Mouse (Mus musculus): ENCODE results near the gene Morn1. TPM values are rescaled to one million over a fixed set of nuclear protein-coding genes. Genes with fewer than 3 reads are reported as not detected.
A peak's percentile ranks its signal among the peaks of the same experiment; 100 is the strongest.

The Morn1 gene
- polyA plus RNA-seq, 1 experiment from 2014 or later, result 6.9 TPM

DNA sequence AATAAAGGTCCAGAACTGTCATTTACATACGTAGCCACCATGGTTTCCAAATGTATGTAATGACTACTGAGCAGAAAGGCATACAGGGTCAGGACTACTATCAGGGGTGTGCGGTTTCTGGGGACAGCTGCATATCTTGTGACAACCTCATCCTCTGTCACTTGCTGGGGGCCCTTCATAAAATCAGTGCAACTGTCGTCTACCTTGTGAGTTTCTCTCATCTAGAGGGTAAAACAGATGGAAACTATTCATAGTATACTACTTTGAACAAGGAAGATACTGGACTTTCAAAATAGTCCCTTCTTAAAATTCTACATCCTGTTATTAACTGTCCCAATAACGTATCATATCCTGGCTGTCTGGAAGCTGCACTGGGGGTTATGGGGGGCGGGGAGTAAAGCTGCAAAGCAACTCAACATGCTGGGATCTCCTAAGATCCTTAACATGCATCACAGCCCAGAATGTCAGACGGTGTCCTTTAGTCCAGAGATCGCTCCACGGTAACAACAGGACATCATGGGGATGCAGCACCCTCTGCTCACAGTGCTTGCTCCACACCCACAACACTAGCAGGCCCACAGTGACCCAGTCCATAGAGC is 84.3 kb downstream of the Morn1 start:
- H3K9ac ChIP-seq (ENCODE audit: low read length), result 0 out of 2 replicates have a peak overlapping the region, but pooled peaks have one; percentile 16
- no peak for ATAC-seq (ENCODE audit: low read depth)
- no peaks in the 10 kb centered on the region for H3K36me3 ChIP-seq (ENCODE audit: control insufficient read depth, insufficient read depth, low read length)
- H3K4me2 ChIP-seq (ENCODE audit: low read depth, low read length), result no peak overlapping the region
- H3K27ac ChIP-seq (ENCODE audit: low read length), result peak overlapping the region; percentile 23; the same call in 1 of the 2 replicates
- no peaks in the 10 kb centered on the region for H3K27me3 ChIP-seq (ENCODE audit: control insufficient read depth, insufficient read depth, low read depth, low read length)
- H3K4me3 ChIP-seq (ENCODE audit: low read length), result no peak overlapping the region
- WGBS, result 55% methylated on average over 8 of the region's 8 CpGs
- H3K9me3 ChIP-seq (ENCODE audit: control insufficient read depth, low read length), result no peaks in the 10 kb centered on the region
- peaks cover 65% of the 10 kb centered on the region for H3K4me1 ChIP-seq (replicated peaks; ENCODE audit: control insufficient read depth, insufficient read depth, low read length)

DNA sequence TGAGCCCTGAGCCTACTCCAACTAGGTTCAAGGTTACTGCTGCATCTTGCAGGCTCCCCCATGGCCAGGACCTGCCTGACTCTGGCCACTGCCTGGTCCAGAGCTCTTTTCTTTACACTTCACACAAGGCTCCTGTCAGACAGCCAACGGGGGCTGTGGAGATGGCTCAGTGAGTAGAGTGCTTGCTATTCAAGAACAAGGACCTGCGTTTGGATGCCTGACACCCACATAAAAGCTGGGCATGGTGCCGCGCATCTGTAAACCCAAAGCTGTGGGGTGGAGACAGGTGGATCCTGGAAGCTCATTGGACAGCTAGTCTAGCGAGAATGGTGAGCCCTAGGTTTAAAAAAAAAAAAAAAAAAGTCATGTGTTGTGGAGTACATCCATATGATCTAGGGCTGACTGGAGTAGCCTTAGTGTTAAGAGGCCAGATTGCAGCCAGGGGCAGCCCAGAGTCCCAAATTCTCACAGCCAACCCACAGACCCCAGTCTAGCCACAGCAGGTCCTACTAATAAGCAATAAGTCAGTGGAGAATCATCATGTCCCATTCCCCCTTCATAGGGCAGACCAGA is 85.7 kb downstream of the Morn1 start:
- no peak for ATAC-seq (ENCODE audit: low read depth)
- Histone ChIP-seq H3K4me3 (ENCODE audit: low read length) (no peak overlapping the region), H3K4me1 (replicated peaks; ENCODE audit: control insufficient read depth, insufficient read depth, low read length) (peaks cover 73% of the 10 kb centered on the region), H3K4me2 (ENCODE audit: low read depth, low read length) (no peak overlapping the region), H3K27me3 (ENCODE audit: control insufficient read depth, insufficient read depth, low read depth, low read length) (no peaks in the 10 kb centered on the region), H3K36me3 (ENCODE audit: control insufficient read depth, insufficient read depth, low read length) (no peaks in the 10 kb centered on the region; the same call in 1 of the 2 replicates), H3K9me3 (ENCODE audit: control insufficient read depth, low read length) (no peaks in the 10 kb centered on the region), H3K9ac (ENCODE audit: low read length) (no peak overlapping the region), H3K27ac (ENCODE audit: low read length) (no peak overlapping the region; the same call in 1 of the 2 replicates)
- 72% methylated on average over 5 of the region's 5 CpGs for WGBS

DNA sequence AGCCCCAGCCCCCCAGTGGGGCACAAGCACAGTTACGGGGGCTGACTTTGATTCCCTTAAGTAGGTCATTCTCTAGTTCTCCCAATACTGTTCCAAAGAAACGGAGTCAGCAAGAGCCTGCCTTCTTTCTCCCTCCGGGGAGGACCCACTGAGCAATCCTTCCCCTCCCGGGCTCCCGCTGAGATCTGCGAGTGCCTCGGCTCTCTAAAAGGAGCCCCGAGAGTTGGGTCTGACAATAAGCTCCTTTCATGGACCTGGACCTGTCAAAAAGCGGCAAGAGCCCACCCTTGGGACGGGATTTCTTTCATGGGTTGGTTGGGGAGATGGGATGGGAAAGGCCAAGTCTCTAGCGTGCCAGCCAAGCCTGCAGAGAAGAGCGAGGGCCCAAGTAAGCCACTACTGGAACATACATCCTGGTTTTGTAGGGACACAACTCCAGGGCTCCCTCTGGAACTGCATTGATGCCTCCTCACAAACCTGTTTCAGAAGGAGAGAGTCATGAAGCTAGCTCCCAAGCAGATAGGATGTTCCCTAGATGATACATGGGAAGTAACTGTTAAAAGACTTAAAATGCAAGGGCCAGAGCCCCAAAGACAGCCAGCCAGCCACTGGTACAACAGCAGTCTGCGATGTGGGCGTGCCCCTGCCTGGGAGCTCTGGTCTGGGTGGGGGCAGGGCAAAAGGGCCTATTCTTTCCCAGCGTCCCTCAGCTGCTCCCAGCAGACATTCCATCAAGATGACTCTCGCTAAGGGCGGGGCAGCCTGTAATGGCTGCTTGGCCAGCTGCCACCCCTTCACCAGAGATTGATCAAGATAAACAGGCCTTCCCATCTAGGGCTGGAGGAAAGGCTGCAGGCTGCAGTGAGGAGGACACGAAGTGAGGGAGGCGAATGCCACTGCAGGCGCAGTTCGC is 86.8 kb downstream of the Morn1 start:
- WGBS, result 13% methylated on average over 21 of the region's 21 CpGs

DNA sequence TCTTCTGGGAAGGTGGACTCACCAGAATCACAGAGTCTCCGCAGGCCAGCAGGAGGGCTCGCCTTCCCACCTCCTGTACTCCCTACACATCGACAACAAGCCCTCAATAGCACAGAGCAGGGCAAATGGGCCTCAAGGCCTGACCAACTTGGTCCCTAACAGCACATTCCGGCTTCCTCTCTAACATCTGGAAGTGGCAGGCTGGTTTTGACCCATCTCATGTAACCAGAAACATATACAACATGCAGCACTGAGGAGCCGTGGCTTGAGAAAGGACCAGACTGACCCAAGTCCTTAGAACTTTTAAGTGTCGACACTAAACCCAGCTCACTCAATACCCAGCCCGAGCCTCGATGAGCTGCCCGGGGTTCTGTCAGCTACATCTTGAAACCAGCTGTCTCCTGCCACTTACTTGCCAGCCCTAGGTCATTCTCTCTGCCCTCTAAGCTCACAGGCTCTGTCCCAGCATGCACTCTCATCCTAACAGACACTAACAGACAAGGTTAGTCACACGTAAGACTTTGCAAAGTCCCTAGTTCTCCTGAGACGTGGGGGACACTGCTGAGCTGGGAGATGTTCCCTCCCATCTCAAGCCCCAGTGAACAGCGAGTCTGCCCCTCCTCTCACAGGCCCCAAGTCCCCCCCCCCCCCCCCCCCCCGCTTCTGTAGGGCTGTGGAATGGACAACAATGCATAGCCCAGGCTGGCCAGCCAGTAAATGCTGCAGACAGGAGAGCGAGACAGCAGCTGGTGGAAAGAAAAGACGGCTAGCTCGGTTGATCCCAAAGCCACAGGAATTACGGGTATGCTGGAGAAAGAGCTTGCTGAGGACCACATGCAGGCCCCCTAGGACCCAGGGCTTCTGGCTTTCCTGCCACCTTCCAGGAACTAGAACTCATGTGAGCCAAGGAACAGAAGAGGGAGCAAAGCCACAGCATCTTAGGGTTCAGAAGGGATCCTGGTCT is 87.7 kb downstream of the Morn1 start:
- H3K27me3 ChIP-seq (ENCODE audit: control insufficient read depth, insufficient read depth, low read depth, low read length), result no peaks in the 10 kb centered on the region
- H3K9ac ChIP-seq (ENCODE audit: low read length), result peak overlapping the region; percentile 48
- H3K4me2 ChIP-seq (ENCODE audit: low read depth, low read length), result peak overlapping the region; percentile 44
- 0 out of 2 replicates have a peak overlapping the region, but pooled peaks have one; percentile 10 for H3K4me3 ChIP-seq (ENCODE audit: low read length)
- no peak for ATAC-seq (ENCODE audit: low read depth)
- peaks cover 91% of the 10 kb centered on the region for H3K4me1 ChIP-seq (replicated peaks; ENCODE audit: control insufficient read depth, insufficient read depth, low read length)
- 11% methylated on average over 16 of the region's 17 CpGs for WGBS
- no peaks in the 10 kb centered on the region for H3K9me3 ChIP-seq (ENCODE audit: control insufficient read depth, low read length)
- peak overlapping the region; percentile 99 for H3K27ac ChIP-seq (ENCODE audit: low read length)
- H3K36me3 ChIP-seq (ENCODE audit: control insufficient read depth, insufficient read depth, low read length), result no peaks in the 10 kb centered on the region; the same call in 1 of the 2 replicates

More for the DNA sequence above, 86.8 kb downstream of the Morn1 start:
- 0 out of 2 replicates have a peak overlapping the region, but pooled peaks have one; percentile 10 for H3K4me3 ChIP-seq (ENCODE audit: low read length)
- H3K9me3 ChIP-seq (ENCODE audit: control insufficient read depth, low read length), result no peaks in the 10 kb centered on the region
- H3K9ac ChIP-seq (ENCODE audit: low read length), result peak overlapping the region; percentile 60
- ATAC-seq (ENCODE audit: low read depth), result peak; percentile 93
- no peaks in the 10 kb centered on the region for H3K27me3 ChIP-seq (ENCODE audit: control insufficient read depth, insufficient read depth, low read depth, low read length)
- H3K36me3 ChIP-seq (ENCODE audit: control insufficient read depth, insufficient read depth, low read length), result no peaks in the 10 kb centered on the region; the same call in 1 of the 2 replicates
- peaks cover 81% of the 10 kb centered on the region for H3K4me1 ChIP-seq (replicated peaks; ENCODE audit: control insufficient read depth, insufficient read depth, low read length)
- peak overlapping the region; percentile 99 for H3K27ac ChIP-seq (ENCODE audit: low read length)
- peak overlapping the region; percentile 44 for H3K4me2 ChIP-seq (ENCODE audit: low read depth, low read length)

DNA sequence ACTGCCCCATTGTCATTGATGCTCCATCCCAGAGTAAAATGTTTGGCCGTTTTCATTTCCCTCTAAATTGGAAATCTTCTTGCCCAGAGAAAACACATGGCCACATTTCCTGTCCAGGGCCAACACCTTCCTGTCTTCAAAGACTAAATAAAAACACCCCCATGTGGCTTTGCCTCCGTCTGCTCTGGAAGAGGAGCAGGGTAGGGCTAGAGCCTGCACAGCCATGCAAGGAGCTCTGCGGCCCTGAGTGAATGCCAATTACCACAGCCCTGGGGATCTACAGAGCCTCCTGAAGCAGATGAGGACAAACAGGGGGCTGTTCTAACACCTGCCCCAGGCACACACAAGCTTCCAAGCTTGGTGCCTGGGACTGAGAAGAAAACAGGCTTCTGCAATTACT is 89.8 kb downstream of the Morn1 start:
- no peaks in the 10 kb centered on the region for H3K9me3 ChIP-seq (ENCODE audit: control insufficient read depth, low read length)
- no peak overlapping the region for H3K9ac ChIP-seq (ENCODE audit: low read length)
- peaks cover 87% of the 10 kb centered on the region for H3K4me1 ChIP-seq (replicated peaks; ENCODE audit: control insufficient read depth, insufficient read depth, low read length)
- H3K4me3 ChIP-seq (ENCODE audit: low read length), result no peak overlapping the region
- no peaks in the 10 kb centered on the region for H3K27me3 ChIP-seq (ENCODE audit: control insufficient read depth, insufficient read depth, low read depth, low read length)
- WGBS, result 47% methylated on average over 3 of the region's 3 CpGs
- no peak for ATAC-seq (ENCODE audit: low read depth)
- no peak overlapping the region for H3K27ac ChIP-seq (ENCODE audit: low read length)
- H3K4me2 ChIP-seq (ENCODE audit: low read depth, low read length), result no peak overlapping the region
- H3K36me3 ChIP-seq (ENCODE audit: control insufficient read depth, insufficient read depth, low read length), result no peaks in the 10 kb centered on the region; the same call in 1 of the 2 replicates

DNA sequence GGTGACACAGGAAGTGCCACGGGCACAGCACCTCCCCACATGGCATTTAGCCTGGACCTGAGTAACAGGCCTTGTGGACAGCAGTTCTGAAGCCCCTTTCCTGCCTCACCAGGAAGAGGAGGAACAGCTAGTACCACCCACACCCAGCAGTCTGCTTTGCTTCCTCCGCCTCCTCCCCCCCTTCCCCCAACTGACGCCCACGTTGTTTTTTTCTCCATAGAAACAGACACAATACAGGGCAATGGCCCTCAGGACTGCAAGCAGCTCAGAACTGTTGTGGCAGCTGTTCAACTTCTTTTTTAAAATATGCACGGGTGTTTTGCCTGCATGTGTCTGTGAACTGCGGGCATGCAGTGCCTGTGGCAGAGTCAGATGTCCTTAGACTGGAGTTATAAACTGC is 91.9 kb downstream of the Morn1 start:
- peak; percentile 75 for ATAC-seq (ENCODE audit: low read depth)
- no peak overlapping the region for H3K4me3 ChIP-seq (ENCODE audit: low read length)
- no peaks in the 10 kb centered on the region for H3K27me3 ChIP-seq (ENCODE audit: control insufficient read depth, insufficient read depth, low read depth, low read length)
- H3K9ac ChIP-seq (ENCODE audit: low read length), result peak overlapping the region; percentile 46
- H3K27ac ChIP-seq (ENCODE audit: low read length), result peak overlapping the region; percentile 98
- H3K4me2 ChIP-seq (ENCODE audit: low read depth, low read length), result peak overlapping the region; percentile 45
- WGBS, result 7% methylated on average over 6 of the region's 6 CpGs
- no peaks in the 10 kb centered on the region for H3K9me3 ChIP-seq (ENCODE audit: control insufficient read depth, low read length)
- peaks cover 67% of the 10 kb centered on the region for H3K4me1 ChIP-seq (replicated peaks; ENCODE audit: control insufficient read depth, insufficient read depth, low read length)
- H3K36me3 ChIP-seq (ENCODE audit: control insufficient read depth, insufficient read depth, low read length), result no peaks in the 10 kb centered on the region; the same call in 1 of the 2 replicates

DNA sequence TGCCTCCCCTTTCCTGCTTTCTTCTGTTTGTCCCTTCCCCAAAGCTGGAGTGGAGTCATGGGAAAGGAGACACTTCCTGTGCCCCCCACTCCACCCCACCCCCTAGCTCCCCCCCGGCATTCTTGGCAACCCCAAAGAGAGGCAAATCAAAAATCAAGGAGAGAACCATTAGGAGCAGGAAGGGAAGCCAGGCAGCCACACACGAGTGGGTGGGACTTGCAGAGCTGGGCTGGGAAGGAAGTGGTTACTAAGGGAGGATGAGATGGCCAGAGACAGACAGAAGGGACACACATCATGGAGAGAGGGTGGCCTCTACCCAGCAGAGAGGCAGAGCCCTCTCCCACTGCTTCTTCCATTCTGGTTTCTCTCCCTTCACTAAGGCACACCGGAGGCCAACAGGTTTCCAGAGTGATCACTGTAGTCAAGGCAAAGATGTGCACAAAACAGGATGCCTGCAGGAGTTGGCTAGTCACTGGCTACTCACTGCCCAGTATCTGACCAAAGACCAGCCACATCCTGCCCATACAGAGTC is 92.7 kb downstream of the Morn1 start:
- H3K4me2 ChIP-seq (ENCODE audit: low read depth, low read length), result peak overlapping the region; percentile 45
- no peaks in the 10 kb centered on the region for H3K9me3 ChIP-seq (ENCODE audit: control insufficient read depth, low read length)
- H3K36me3 ChIP-seq (ENCODE audit: control insufficient read depth, insufficient read depth, low read length), result no peaks in the 10 kb centered on the region; the same call in 1 of the 2 replicates
- H3K4me3 ChIP-seq (ENCODE audit: low read length), result peak overlapping the region; percentile 8; the same call in 1 of the 2 replicates
- ATAC-seq (ENCODE audit: low read depth), result peak; percentile 70
- peaks cover 64% of the 10 kb centered on the region for H3K4me1 ChIP-seq (replicated peaks; ENCODE audit: control insufficient read depth, insufficient read depth, low read length)
- H3K27me3 ChIP-seq (ENCODE audit: control insufficient read depth, insufficient read depth, low read depth, low read length), result no peaks in the 10 kb centered on the region
- peak overlapping the region; percentile 46 for H3K9ac ChIP-seq (ENCODE audit: low read length)
- WGBS, result 25% methylated on average over 3 of the region's 3 CpGs
- peak overlapping the region; percentile 98 for H3K27ac ChIP-seq (ENCODE audit: low read length)

DNA sequence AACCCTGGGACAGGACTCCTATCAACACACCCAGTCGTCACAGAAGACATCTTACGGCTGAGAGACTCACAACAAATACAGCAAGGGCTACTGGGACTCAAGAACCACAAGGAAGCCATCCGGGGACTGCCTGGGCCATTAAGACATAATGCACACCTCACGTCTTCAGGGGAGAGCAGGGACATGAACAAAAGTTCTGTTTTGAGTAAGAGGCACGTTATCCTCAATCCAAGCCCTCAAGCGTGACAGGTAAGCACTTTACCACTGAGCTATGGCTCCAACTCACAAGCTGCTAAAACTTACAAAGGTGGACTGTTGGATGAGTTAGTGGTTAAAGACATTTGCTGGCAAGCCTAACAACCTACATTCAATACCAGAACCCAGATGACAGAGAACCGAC is 96.8 kb downstream of the Morn1 start:
- Histone ChIP-seq H3K4me3 (ENCODE audit: low read length) (no peak overlapping the region), H3K36me3 (ENCODE audit: control insufficient read depth, insufficient read depth, low read length) (no peaks in the 10 kb centered on the region), H3K9me3 (ENCODE audit: control insufficient read depth, low read length) (no peaks in the 10 kb centered on the region), H3K4me1 (replicated peaks; ENCODE audit: control insufficient read depth, insufficient read depth, low read length) (peaks cover 58% of the 10 kb centered on the region), H3K27me3 (ENCODE audit: control insufficient read depth, insufficient read depth, low read depth, low read length) (no peaks in the 10 kb centered on the region), H3K4me2 (ENCODE audit: low read depth, low read length) (no peak overlapping the region), H3K9ac (ENCODE audit: low read length) (no peak overlapping the region), H3K27ac (ENCODE audit: low read length) (no peak overlapping the region)
- 83% methylated on average over 7 of the region's 7 CpGs for WGBS
- ATAC-seq (ENCODE audit: low read depth), result no peak

All from lung, embryonic 16.5 days (tissue).